Mouse (Mus musculus) olfactory bulb, adult 2 months (tissue): Measurements from ENCODE around the gene Fkbp8.

Experiments used
- CTCF ChIP-seq: fragments of 200-500 bp; IDR thresholded peaks from 2 replicates; pipeline ENCODE4 v1.5.1; 2012; ENCODE audit warnings: low read depth, mild to moderate bottlenecking, low read length, moderate library complexity; ENCODE audit not compliant: insufficient read depth
- POLR2A ChIP-seq: fragments of 200-500 bp; IDR thresholded peaks from 2 replicates; pipeline ENCODE4 v1.6.1; 2012; ENCODE audit warnings: mild to moderate bottlenecking, low read depth, low read length, moderate library complexity; ENCODE audit not compliant: insufficient read depth

DNA sequence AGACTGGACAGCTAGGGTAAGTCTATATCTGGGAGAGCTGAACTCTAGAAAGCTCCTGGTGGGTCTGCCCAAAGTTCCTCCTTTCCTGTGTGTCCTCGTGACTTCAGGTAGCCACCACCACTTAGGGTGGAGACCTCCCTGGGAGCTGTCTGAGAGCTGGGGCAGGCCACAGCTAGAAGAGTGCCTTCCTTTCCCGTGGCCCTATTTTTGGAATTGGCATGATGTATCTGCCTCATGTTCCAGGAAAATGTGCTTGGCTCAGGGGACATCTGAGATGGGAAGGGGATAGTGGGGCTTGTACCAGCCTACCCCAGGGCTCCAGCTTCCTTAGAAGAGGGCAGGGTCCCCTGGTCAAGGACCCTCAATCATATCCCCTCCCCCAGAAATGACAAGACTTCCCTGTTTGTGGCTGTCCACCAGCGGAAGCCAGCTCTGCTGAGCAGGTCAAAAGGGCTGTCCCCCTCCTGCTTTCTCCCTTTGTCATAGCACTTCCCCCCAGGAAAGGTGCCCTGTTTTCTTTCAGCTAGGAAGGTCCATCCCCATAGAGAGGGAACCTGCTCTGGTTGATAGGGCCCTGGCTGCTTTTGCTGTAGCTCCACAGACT is 24.1 kb downstream of the Fkbp8 start:
- TF ChIP-seq CTCF (no peak), POLR2A (no peak)
